Mouse (Mus musculus): Measurements from ENCODE around the gene Sgca. TPM values are rescaled to one million over a fixed set of nuclear protein-coding genes. Genes with fewer than 3 reads are reported as not detected.

Gene Sgca
- polyA plus RNA-seq, 1 experiment, result 303 TPM

DNA sequence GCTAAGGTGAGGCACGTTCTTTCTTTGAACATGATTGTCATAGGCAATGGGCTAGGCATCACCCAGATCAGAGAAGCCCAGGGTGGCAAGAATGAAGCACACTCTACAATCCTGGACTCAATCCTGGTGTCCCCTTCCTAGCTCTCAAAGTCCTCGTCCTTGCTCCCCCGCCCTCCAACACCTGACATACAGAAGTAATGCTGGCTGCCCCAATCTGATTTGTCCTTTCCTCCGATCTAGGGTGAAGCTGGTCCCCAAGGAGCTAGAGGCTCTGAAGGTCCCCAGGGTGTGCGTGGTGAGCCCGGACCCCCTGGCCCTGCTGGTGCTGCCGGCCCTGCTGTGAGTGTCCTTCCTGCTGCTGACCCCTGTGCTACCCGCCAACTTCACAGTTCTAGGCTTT, 34.4 kb downstream of the Sgca start:
- no peak overlapping the region for H3K4me3 ChIP-seq
- peak overlapping the region; percentile 95 for H3K4me2 ChIP-seq (ENCODE audit: low read depth)
- H3ac ChIP-seq (ENCODE audit: control insufficient read depth, insufficient read length), result no peak overlapping the region
- no peaks in the 10 kb centered on the region for H3K27me3 ChIP-seq (ENCODE audit: control insufficient read depth, insufficient read depth, insufficient read length)
- TF ChIP-seq POLR2AphosphoS2 (IDR thresholded peaks at IDR 0.05; ENCODE audit: insufficient read length, low read depth), result no peak
- no peak for TF ChIP-seq MAX (IDR thresholded peaks at IDR 0.05; ENCODE audit: low read depth)
- TF ChIP-seq MYOG (IDR thresholded peaks at IDR 0.05; ENCODE audit: control insufficient read depth in 1 of 3, insufficient read depth in 1 of 3, insufficient read length in 2 of 3, low read depth in 2 of 3), result no peak
- no peak for TF ChIP-seq TCF3 (IDR thresholded peaks at IDR 0.05; ENCODE audit: insufficient read length, low read depth)
- no peak for TF ChIP-seq E2F4 (IDR thresholded peaks at IDR 0.05; ENCODE audit: insufficient read depth)
- TF ChIP-seq REST (IDR thresholded peaks at IDR 0.05; ENCODE audit: insufficient read depth, insufficient read length), result no peak
- TF ChIP-seq TCF12 (IDR thresholded peaks at IDR 0.05; ENCODE audit: insufficient read depth, poor library complexity, severe bottlenecking), result no peak
- TF ChIP-seq CEBPB (IDR thresholded peaks at IDR 0.05; ENCODE audit: insufficient read depth, poor library complexity, severe bottlenecking), result no peak
- no peak for TF ChIP-seq MYOD1 (IDR thresholded peaks at IDR 0.05; ENCODE audit: control insufficient read depth in 1 of 3, insufficient read length in 2 of 3, low read depth in 2 of 3)
- H3K79me2 ChIP-seq (ENCODE audit: control insufficient read depth, insufficient read depth), result peaks cover 8% of the 10 kb centered on the region
- peaks cover 4% of the 10 kb centered on the region for H3K36me3 ChIP-seq (ENCODE audit: control insufficient read depth, insufficient read depth)

DNA sequence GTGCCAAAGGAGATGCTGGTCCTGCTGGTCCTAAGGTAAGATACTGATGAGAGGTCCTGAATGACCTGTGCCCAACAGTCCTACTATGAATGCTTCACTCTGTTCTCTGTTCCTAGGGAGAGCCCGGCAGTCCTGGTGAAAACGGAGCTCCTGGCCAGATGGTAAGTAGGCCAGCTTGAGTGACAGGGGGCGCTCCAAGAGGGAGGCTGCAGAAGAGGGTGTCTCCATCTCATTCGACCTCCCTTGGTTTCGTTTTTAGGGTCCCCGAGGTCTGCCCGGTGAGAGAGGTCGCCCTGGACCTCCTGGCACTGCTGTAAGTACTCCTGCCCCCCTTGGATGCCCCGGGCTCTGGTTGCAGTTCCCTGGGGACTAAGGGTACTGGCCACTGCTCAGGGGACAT, 35.0 kb downstream of the Sgca start:
- TF ChIP-seq SRF (IDR thresholded peaks at IDR 0.05; ENCODE audit: control insufficient read depth, insufficient read length, low read depth) (no peak), REST (IDR thresholded peaks at IDR 0.05; ENCODE audit: insufficient read depth, insufficient read length) (no peak), TCF12 (IDR thresholded peaks at IDR 0.05; ENCODE audit: insufficient read depth, poor library complexity, severe bottlenecking) (no peak), MYOG (IDR thresholded peaks at IDR 0.05; ENCODE audit: control insufficient read depth in 1 of 3, insufficient read depth in 1 of 3, insufficient read length in 2 of 3, low read depth in 2 of 3) (no peak), MAX (IDR thresholded peaks at IDR 0.05; ENCODE audit: low read depth) (no peak), E2F4 (IDR thresholded peaks at IDR 0.05; ENCODE audit: insufficient read depth) (no peak), TCF3 (IDR thresholded peaks at IDR 0.05; ENCODE audit: insufficient read length, low read depth) (no peak), POLR2A (IDR thresholded peaks at IDR 0.05; ENCODE audit: insufficient read length, low read depth) (no peak), POLR2AphosphoS2 (IDR thresholded peaks at IDR 0.05; ENCODE audit: insufficient read length, low read depth) (no peak), MYOD1 (IDR thresholded peaks at IDR 0.05; ENCODE audit: control insufficient read depth in 1 of 3, insufficient read length in 2 of 3, low read depth in 2 of 3) (no peak), USF1 (IDR thresholded peaks at IDR 0.05; ENCODE audit: low read depth) (no peak), CEBPB (IDR thresholded peaks at IDR 0.05; ENCODE audit: insufficient read depth, poor library complexity, severe bottlenecking) (no peak)
- H3ac ChIP-seq (ENCODE audit: control insufficient read depth, insufficient read length), result no peak overlapping the region
- peaks cover 4% of the 10 kb centered on the region for H3K36me3 ChIP-seq (ENCODE audit: control insufficient read depth, insufficient read depth)
- H3K4me2 ChIP-seq (ENCODE audit: low read depth), result peak overlapping the region; percentile 95
- peaks cover 8% of the 10 kb centered on the region for H3K79me2 ChIP-seq (ENCODE audit: control insufficient read depth, insufficient read depth)
- no peak overlapping the region for H3K4me3 ChIP-seq
- no peaks in the 10 kb centered on the region for H3K27me3 ChIP-seq (ENCODE audit: control insufficient read depth, insufficient read depth, insufficient read length)

DNA sequence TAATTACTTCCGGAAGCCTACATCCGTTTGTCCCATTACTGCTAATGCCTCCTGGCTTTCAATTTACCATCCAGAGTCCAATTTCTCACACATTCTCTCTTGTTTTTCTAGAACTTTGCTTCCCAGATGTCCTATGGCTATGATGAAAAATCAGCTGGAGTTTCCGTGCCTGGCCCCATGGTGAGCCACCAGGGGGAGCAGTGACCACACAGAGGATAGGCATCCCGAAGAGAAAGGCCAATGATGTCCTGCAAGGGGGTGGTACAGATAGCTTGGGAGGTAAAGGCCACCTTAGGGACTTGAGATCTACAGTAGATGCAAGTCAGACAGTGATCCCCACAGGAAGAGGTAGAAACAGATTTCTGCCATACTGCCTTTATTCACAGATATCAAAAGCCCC, 36.8 kb downstream of the Sgca start:
- Histone ChIP-seq H3K4me2 (ENCODE audit: low read depth) (peak overlapping the region; percentile 95), H3ac (ENCODE audit: control insufficient read depth, insufficient read length) (no peak overlapping the region), H3K27me3 (ENCODE audit: control insufficient read depth, insufficient read depth, insufficient read length) (no peaks in the 10 kb centered on the region), H3K79me2 (ENCODE audit: control insufficient read depth, insufficient read depth) (peaks cover 8% of the 10 kb centered on the region), H3K36me3 (ENCODE audit: control insufficient read depth, insufficient read depth) (peaks cover 4% of the 10 kb centered on the region), H3K4me3 (peak overlapping the region; percentile 37)
- TF ChIP-seq SRF (IDR thresholded peaks at IDR 0.05; ENCODE audit: control insufficient read depth, insufficient read length, low read depth) (no peak), MAX (IDR thresholded peaks at IDR 0.05; ENCODE audit: low read depth) (no peak), E2F4 (IDR thresholded peaks at IDR 0.05; ENCODE audit: insufficient read depth) (no peak), TCF3 (IDR thresholded peaks at IDR 0.05; ENCODE audit: insufficient read length, low read depth) (no peak), TCF12 (IDR thresholded peaks at IDR 0.05; ENCODE audit: insufficient read depth, poor library complexity, severe bottlenecking) (no peak), POLR2A (IDR thresholded peaks at IDR 0.05; ENCODE audit: insufficient read length, low read depth) (no peak), USF1 (IDR thresholded peaks at IDR 0.05; ENCODE audit: low read depth) (no peak), CEBPB (IDR thresholded peaks at IDR 0.05; ENCODE audit: insufficient read depth, poor library complexity, severe bottlenecking) (no peak), MYOD1 (IDR thresholded peaks at IDR 0.05; ENCODE audit: control insufficient read depth in 1 of 3, insufficient read length in 2 of 3, low read depth in 2 of 3) (no peak), MYOG (IDR thresholded peaks at IDR 0.05; ENCODE audit: control insufficient read depth in 1 of 3, insufficient read depth in 1 of 3, insufficient read length in 2 of 3, low read depth in 2 of 3) (no peak), REST (IDR thresholded peaks at IDR 0.05; ENCODE audit: insufficient read depth, insufficient read length) (no peak), POLR2AphosphoS2 (IDR thresholded peaks at IDR 0.05; ENCODE audit: insufficient read length, low read depth) (no peak)

DNA sequence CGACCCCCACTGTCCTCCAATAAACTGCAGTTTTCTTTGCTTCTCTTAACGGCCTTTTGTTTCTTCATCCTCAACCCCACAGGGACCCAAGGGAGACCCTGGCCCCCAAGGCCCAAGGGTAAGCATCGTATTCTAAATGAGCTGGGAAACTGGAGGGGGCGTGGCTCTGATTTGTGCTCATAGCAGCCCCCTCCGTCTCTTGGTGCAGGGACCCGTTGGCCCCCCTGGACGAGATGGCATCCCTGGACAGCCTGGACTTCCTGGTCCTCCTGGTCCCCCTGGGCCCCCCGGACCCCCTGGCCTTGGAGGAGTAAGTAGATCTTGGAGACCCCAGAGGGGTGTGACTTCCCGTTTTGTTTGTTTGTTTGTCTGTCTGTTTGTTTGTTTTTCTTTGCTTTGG, 37.8 kb downstream of the Sgca start:
- no peak overlapping the region for H3ac ChIP-seq (ENCODE audit: control insufficient read depth, insufficient read length)
- no peaks in the 10 kb centered on the region for H3K27me3 ChIP-seq (ENCODE audit: control insufficient read depth, insufficient read depth, insufficient read length)
- peak overlapping the region; percentile 95 for H3K4me2 ChIP-seq (ENCODE audit: low read depth)
- H3K79me2 ChIP-seq (ENCODE audit: control insufficient read depth, insufficient read depth), result peaks cover 8% of the 10 kb centered on the region
- no peaks in the 10 kb centered on the region for H3K36me3 ChIP-seq (ENCODE audit: control insufficient read depth, insufficient read depth)
- H3K4me3 ChIP-seq, result peak overlapping the region; percentile 37
- no peak for TF ChIP-seq POLR2A (IDR thresholded peaks at IDR 0.05; ENCODE audit: insufficient read length, low read depth)
- no peak for TF ChIP-seq MAX (IDR thresholded peaks at IDR 0.05; ENCODE audit: low read depth)
- TF ChIP-seq CEBPB (IDR thresholded peaks at IDR 0.05; ENCODE audit: insufficient read depth, poor library complexity, severe bottlenecking), result no peak
- TF ChIP-seq MYOD1 (IDR thresholded peaks at IDR 0.05; ENCODE audit: control insufficient read depth in 1 of 3, insufficient read length in 2 of 3, low read depth in 2 of 3), result no peak
- TF ChIP-seq TCF3 (IDR thresholded peaks at IDR 0.05; ENCODE audit: insufficient read length, low read depth), result no peak
- no peak for TF ChIP-seq MYOG (IDR thresholded peaks at IDR 0.05; ENCODE audit: control insufficient read depth in 1 of 3, insufficient read depth in 1 of 3, insufficient read length in 2 of 3, low read depth in 2 of 3)
- TF ChIP-seq SRF (IDR thresholded peaks at IDR 0.05; ENCODE audit: control insufficient read depth, insufficient read length, low read depth), result no peak
- no peak for TF ChIP-seq REST (IDR thresholded peaks at IDR 0.05; ENCODE audit: insufficient read depth, insufficient read length)
- no peak for TF ChIP-seq TCF12 (IDR thresholded peaks at IDR 0.05; ENCODE audit: insufficient read depth, poor library complexity, severe bottlenecking)
- TF ChIP-seq E2F4 (IDR thresholded peaks at IDR 0.05; ENCODE audit: insufficient read depth), result no peak
- no peak for TF ChIP-seq POLR2AphosphoS2 (IDR thresholded peaks at IDR 0.05; ENCODE audit: insufficient read length, low read depth)
- no peak for TF ChIP-seq USF1 (IDR thresholded peaks at IDR 0.05; ENCODE audit: low read depth)

All from myocyte (in vitro differentiated cells).